Mouse (Mus musculus) layer of hippocampus, adult 2 months (tissue): ENCODE data around the gene Zfp704. TPM values are rescaled to one million over a fixed set of nuclear protein-coding genes. Genes with fewer than 3 reads are reported as not detected.

Source experiments
- DNase-seq, 2 experiments: peaks; one replicate each; pipeline ENCODE4 v3.0.0; 2022; ENCODE audit warnings: low spot score in 2 of 2
- H3K27ac ChIP-seq: fragments of 200-600 bp; 2 replicates; pipeline ENCODE4 v1.8.1; 2022
- H3K4me3 ChIP-seq: fragments of 200-600 bp; 2 replicates; pipeline ENCODE4 v1.8.1; 2022; ENCODE audit warnings: mild to moderate bottlenecking
- CTCF ChIP-seq: fragments of 200-600 bp; conservative IDR thresholded peaks from 2 replicates; pipeline ENCODE4 v1.8.1; 2022; ENCODE audit warnings: antibody characterized with exemption, mild to moderate bottlenecking, moderate library complexity
- total RNA-seq, 2 experiments: library from RNA; stranded (reverse); gene quantifications; 2 replicates each; pipeline ENCODE4 v1.2.3; 2021

Zfp704 gene
- total RNA-seq, 2 experiments from 2014 or later, result 30.6 to 34.3 TPM

DNA sequence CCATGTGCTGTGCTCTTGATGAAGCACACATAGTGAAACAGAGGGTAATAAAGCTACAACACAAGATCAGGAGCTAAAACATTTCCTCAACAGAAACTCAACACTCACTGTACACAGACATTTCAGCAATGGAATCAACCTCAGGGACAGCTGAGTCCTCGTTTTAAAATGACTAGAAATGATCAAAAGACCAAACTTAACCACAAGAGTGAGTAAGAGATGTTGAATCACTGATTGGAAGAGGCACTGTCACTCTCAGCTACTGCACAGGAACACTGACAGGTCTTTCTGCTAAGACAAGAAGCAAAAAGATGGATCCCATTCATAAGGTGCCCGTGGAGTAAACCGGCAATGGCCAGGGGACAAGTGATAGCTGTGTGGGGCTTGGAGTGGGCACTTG lies 43.1 kb downstream of the Zfp704 start:
- DNase-seq, result no peak
- Histone ChIP-seq H3K27ac (no peak overlapping the region), H3K4me3 (no peak overlapping the region)
- no peak for TF ChIP-seq CTCF

GRCm38 (mm10) chr3:9563562-9563961 lies 46.3 kb downstream of the Zfp704 start:
- TF ChIP-seq CTCF, result no peak
- H3K27ac ChIP-seq, result no peak overlapping the region
- DNase-seq, result no peak
- H3K4me3 ChIP-seq, result no peak overlapping the region

GRCm38 (mm10) chr3:9562649-9563328 lies 47.1 kb downstream of the Zfp704 start:
- Histone ChIP-seq H3K27ac (no peak overlapping the region), H3K4me3 (no peak overlapping the region)
- no peak for TF ChIP-seq CTCF
- DNase-seq, result no peak

GRCm38 (mm10) chr3:9557778-9558560 lies 51.9 kb downstream of the Zfp704 start:
- no peak for DNase-seq
- no peak for TF ChIP-seq CTCF
- no peak overlapping the region for H3K4me3 ChIP-seq

GRCm38 (mm10) chr3:9556137-9556536 lies 53.7 kb downstream of the Zfp704 start:
- Histone ChIP-seq H3K4me3 (no peak overlapping the region), H3K27ac (no peak overlapping the region)
- DNase-seq, result no peak
- TF ChIP-seq CTCF, result no peak

More at GRCm38 (mm10) chr3:9557778-9558560, 51.9 kb downstream of the Zfp704 start:
- H3K27ac ChIP-seq, result no peak overlapping the region

- no peak overlapping the region for H3K4me3 ChIP-seq
- no peak for TF ChIP-seq CTCF
- no peak for DNase-seq
- H3K27ac ChIP-seq, result no peak overlapping the region
These were observed 55.0 kb downstream of the Zfp704 start for GRCm38 (mm10) chr3:9554916-9555315.

GRCm38 (mm10) chr3:9552332-9552731 lies 57.6 kb downstream of the Zfp704 start:
- DNase-seq, result no peak
- Histone ChIP-seq H3K27ac (no peak overlapping the region), H3K4me3 (no peak overlapping the region)
- TF ChIP-seq CTCF, result no peak

GRCm38 (mm10) chr3:9550930-9551329 lies 59.0 kb downstream of the Zfp704 start:
- no peak for DNase-seq
- no peak for TF ChIP-seq CTCF
- Histone ChIP-seq H3K4me3 (no peak overlapping the region), H3K27ac (no peak overlapping the region)

GRCm38 (mm10) chr3:9549815-9550214 lies 60.1 kb downstream of the Zfp704 start:
- no peak for DNase-seq
- no peak for TF ChIP-seq CTCF
- Histone ChIP-seq H3K27ac (no peak overlapping the region), H3K4me3 (no peak overlapping the region)

DNA sequence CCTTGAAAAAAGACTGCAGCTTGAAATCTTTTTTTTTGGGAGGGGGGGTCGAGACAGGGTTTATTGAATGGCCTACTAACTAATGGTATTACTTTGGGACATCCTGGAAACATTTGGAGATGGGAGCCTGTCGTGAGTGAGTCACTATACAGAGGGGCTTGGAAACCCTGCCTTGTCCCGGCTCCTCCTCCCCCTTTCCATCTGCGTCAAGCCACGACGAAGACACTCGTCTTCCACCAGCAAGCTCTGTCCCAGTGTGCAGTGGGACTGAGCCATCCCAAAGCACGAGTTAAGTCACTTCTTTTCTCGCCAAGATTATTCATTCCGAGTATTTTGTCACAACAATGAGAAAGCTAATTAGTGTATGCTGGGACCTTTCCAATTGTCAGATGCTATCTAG lies 61.7 kb downstream of the Zfp704 start:
- TF ChIP-seq CTCF, result no peak
- Histone ChIP-seq H3K4me3 (no peak overlapping the region), H3K27ac (no peak overlapping the region)
- DNase-seq, result no peak

- H3K4me3 ChIP-seq, result no peak overlapping the region
- no peak for DNase-seq
- no peak for TF ChIP-seq CTCF
- H3K27ac ChIP-seq, result no peak overlapping the region
These were observed 62.8 kb downstream of the Zfp704 start for GRCm38 (mm10) chr3:9546882-9547620.

- DNase-seq, result no peak
- no peak for TF ChIP-seq CTCF
- no peak overlapping the region for H3K27ac ChIP-seq
- H3K4me3 ChIP-seq, result no peak overlapping the region
These were observed 65.5 kb downstream of the Zfp704 start for GRCm38 (mm10) chr3:9544421-9544820.

DNA sequence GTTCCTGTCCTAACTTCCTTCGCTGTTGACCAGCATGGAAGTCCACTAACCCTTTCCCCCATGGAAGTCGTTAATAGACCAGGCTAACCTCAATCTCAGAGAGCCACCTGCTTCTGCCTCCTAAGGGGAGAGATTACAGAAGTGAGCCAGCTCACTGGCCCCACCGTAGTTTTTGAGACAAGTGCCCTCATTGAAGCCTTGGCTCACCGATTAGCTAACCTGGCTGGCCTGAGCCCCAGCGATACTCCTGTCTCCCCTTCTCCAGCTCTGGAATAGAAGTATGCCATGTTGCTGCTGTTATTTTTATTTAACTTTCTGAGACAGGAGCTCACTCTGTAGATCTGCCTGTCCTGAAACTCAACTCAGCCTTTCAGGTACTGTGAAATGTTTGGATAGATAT lies 66.0 kb downstream of the Zfp704 start:
- no peak for TF ChIP-seq CTCF
- H3K27ac ChIP-seq, result no peak overlapping the region

GRCm38 (mm10) chr3:9543463-9543862 lies 66.4 kb downstream of the Zfp704 start:
- Histone ChIP-seq H3K27ac (no peak overlapping the region), H3K4me3 (no peak overlapping the region)
- no peak for DNase-seq
- TF ChIP-seq CTCF, result no peak

More for the DNA sequence above, 66.0 kb downstream of the Zfp704 start:
- no peak overlapping the region for H3K4me3 ChIP-seq
- DNase-seq, result no peak
